Mouse (Mus musculus): Measurements from ENCODE around the gene Arhgap8.

GRCm38 (mm10) chr15:84731676-84732424, 12.0 kb downstream of the Arhgap8 start:
- TF ChIP-seq EP300 (IDR thresholded peaks at IDR 0.05; ENCODE audit: low read length), result no peak
- TF ChIP-seq POLR2A (IDR thresholded peaks at IDR 0.05; ENCODE audit: low read depth, low read length), result no peak
- no peak for TF ChIP-seq CTCF (conservative IDR thresholded peaks at IDR 0.05 in 1 of 2, IDR thresholded peaks at IDR 0.05 in 1 of 2; ENCODE audit: low read depth in 2 of 2, low read length in 2 of 2)
- TF ChIP-seq ZNF384 (IDR thresholded peaks at IDR 0.05; ENCODE audit: low read depth, low read length), result no peak
- no peak for TF ChIP-seq ZKSCAN1 (IDR thresholded peaks at IDR 0.05; ENCODE audit: borderline replicate concordance, low read depth, low read length)
- TF ChIP-seq CHD2 (IDR thresholded peaks at IDR 0.05; ENCODE audit: low read length), result no peak
- no peak for TF ChIP-seq KAT2A (IDR thresholded peaks at IDR 0.05; ENCODE audit: insufficient replicate concordance, low read length)
- TF ChIP-seq ZC3H11A (IDR thresholded peaks at IDR 0.05; ENCODE audit: low read depth, low read length), result no peak
- no peak for TF ChIP-seq MEF2A (IDR thresholded peaks at IDR 0.05; ENCODE audit: borderline replicate concordance, low read depth, low read length)
- TF ChIP-seq USF1 (IDR thresholded peaks at IDR 0.05; ENCODE audit: low read depth, low read length), result no peak
- TF ChIP-seq TCF12 (IDR thresholded peaks at IDR 0.05; ENCODE audit: low read depth, low read length), result no peak
- no peak for TF ChIP-seq JUND (conservative IDR thresholded peaks at IDR 0.05; ENCODE audit: low read depth, low read length)
